Mouse (Mus musculus): ENCODE measurements around the gene Rbms1. TPM values are rescaled to one million over a fixed set of nuclear protein-coding genes. Genes with fewer than 3 reads are reported as not detected.
A peak's percentile ranks its signal among the peaks of the same experiment; 100 is the strongest.

Gene Rbms1
- polyA plus RNA-seq, 1 experiment, result 252 TPM

- whole genome bisulfite sequencing, result 81% methylated on average over 10 of the region's 10 CpGs
- TF ChIP-seq POLR2A (IDR thresholded peaks at IDR 0.05; ENCODE audit: borderline replicate concordance, extremely low read depth, low read depth, low read length) (no peak), CTCF (IDR thresholded peaks at IDR 0.05; ENCODE audit: insufficient read depth, low read length) (no peak)
- no peak for DNase-seq
- no peak overlapping the region for H3K4me3 ChIP-seq (replicated peaks; ENCODE audit: extremely low read depth, low read depth, low read length)
- peaks cover 21% of the 10 kb centered on the region for H3K4me1 ChIP-seq (ENCODE audit: control insufficient read depth, insufficient read depth, low read length)
Observed at GRCm38 (mm10) chr2:60828908-60829462, 134.0 kb downstream of the Rbms1 start.

GRCm38 (mm10) chr2:60827152-60827428 lies 135.9 kb downstream of the Rbms1 start:
- no peak overlapping the region for H3K4me3 ChIP-seq (replicated peaks; ENCODE audit: extremely low read depth, low read depth, low read length)
- WGBS, result 52% methylated on average over 5 of the region's 5 CpGs
- peaks cover 23% of the 10 kb centered on the region for H3K4me1 ChIP-seq (ENCODE audit: control insufficient read depth, insufficient read depth, low read length)
- TF ChIP-seq CTCF (IDR thresholded peaks at IDR 0.05; ENCODE audit: insufficient read depth, low read length) (no peak), POLR2A (IDR thresholded peaks at IDR 0.05; ENCODE audit: borderline replicate concordance, extremely low read depth, low read depth, low read length) (no peak)
- no peak for DNase-seq

- peaks cover 23% of the 10 kb centered on the region for H3K4me1 ChIP-seq (ENCODE audit: control insufficient read depth, insufficient read depth, low read length)
- DNase-seq, result no peak
- 41% methylated on average over 11 of the region's 11 CpGs for WGBS
- no peak overlapping the region for H3K4me3 ChIP-seq (replicated peaks; ENCODE audit: extremely low read depth, low read depth, low read length)
- TF ChIP-seq CTCF (IDR thresholded peaks at IDR 0.05; ENCODE audit: insufficient read depth, low read length) (no peak), POLR2A (IDR thresholded peaks at IDR 0.05; ENCODE audit: borderline replicate concordance, extremely low read depth, low read depth, low read length) (no peak)
Observed at GRCm38 (mm10) chr2:60826406-60827151, 136.4 kb downstream of the Rbms1 start.

GRCm38 (mm10) chr2:60825690-60826089 lies 137.3 kb downstream of the Rbms1 start:
- H3K4me3 ChIP-seq (replicated peaks; ENCODE audit: extremely low read depth, low read depth, low read length), result no peak overlapping the region
- no peak for DNase-seq
- H3K4me1 ChIP-seq (ENCODE audit: control insufficient read depth, insufficient read depth, low read length), result peaks cover 23% of the 10 kb centered on the region
- TF ChIP-seq POLR2A (IDR thresholded peaks at IDR 0.05; ENCODE audit: borderline replicate concordance, extremely low read depth, low read depth, low read length) (no peak), CTCF (IDR thresholded peaks at IDR 0.05; ENCODE audit: insufficient read depth, low read length) (no peak)
- WGBS, result 26% methylated on average over 4 of the region's 4 CpGs

GRCm38 (mm10) chr2:60821635-60822034 lies 141.4 kb downstream of the Rbms1 start:
- no peak overlapping the region for H3K4me3 ChIP-seq (replicated peaks; ENCODE audit: extremely low read depth, low read depth, low read length)
- DNase-seq, result no peak
- peaks cover 13% of the 10 kb centered on the region for H3K4me1 ChIP-seq (ENCODE audit: control insufficient read depth, insufficient read depth, low read length)
- TF ChIP-seq CTCF (IDR thresholded peaks at IDR 0.05; ENCODE audit: insufficient read depth, low read length), result no peak
- TF ChIP-seq POLR2A (IDR thresholded peaks at IDR 0.05; ENCODE audit: borderline replicate concordance, extremely low read depth, low read depth, low read length), result no peak
- WGBS, result 66% methylated on average over 3 of the region's 3 CpGs

GRCm38 (mm10) chr2:60818632-60819031 lies 144.4 kb downstream of the Rbms1 start:
- 31% methylated on average over 2 of the region's 2 CpGs for WGBS

GRCm38 (mm10) chr2:60816307-60816706 lies 146.7 kb downstream of the Rbms1 start:
- 70% methylated on average over 2 of the region's 2 CpGs for WGBS
- TF ChIP-seq CTCF (IDR thresholded peaks at IDR 0.05; ENCODE audit: insufficient read depth, low read length) (no peak), POLR2A (IDR thresholded peaks at IDR 0.05; ENCODE audit: borderline replicate concordance, extremely low read depth, low read depth, low read length) (no peak)
- Histone ChIP-seq H3K4me3 (replicated peaks; ENCODE audit: extremely low read depth, low read depth, low read length) (no peak overlapping the region), H3K4me1 (ENCODE audit: control insufficient read depth, insufficient read depth, low read length) (peaks cover 21% of the 10 kb centered on the region)
- no peak for DNase-seq

More at GRCm38 (mm10) chr2:60818632-60819031, 144.4 kb downstream of the Rbms1 start:
- TF ChIP-seq POLR2A (IDR thresholded peaks at IDR 0.05; ENCODE audit: borderline replicate concordance, extremely low read depth, low read depth, low read length) (no peak), CTCF (IDR thresholded peaks at IDR 0.05; ENCODE audit: insufficient read depth, low read length) (no peak)
- no peak for DNase-seq
- H3K4me3 ChIP-seq (replicated peaks; ENCODE audit: extremely low read depth, low read depth, low read length), result no peak overlapping the region
- peaks cover 13% of the 10 kb centered on the region; the same call in 1 of the 2 replicates for H3K4me1 ChIP-seq (ENCODE audit: control insufficient read depth, insufficient read depth, low read length)

GRCm38 (mm10) chr2:60814788-60815187 lies 148.2 kb downstream of the Rbms1 start:
- WGBS, result 48% methylated on average over 6 of the region's 6 CpGs
- no peak for TF ChIP-seq POLR2A (IDR thresholded peaks at IDR 0.05; ENCODE audit: borderline replicate concordance, extremely low read depth, low read depth, low read length)
- no peak for TF ChIP-seq CTCF (IDR thresholded peaks at IDR 0.05; ENCODE audit: insufficient read depth, low read length)
- Histone ChIP-seq H3K4me3 (replicated peaks; ENCODE audit: extremely low read depth, low read depth, low read length) (no peak overlapping the region), H3K4me1 (ENCODE audit: control insufficient read depth, insufficient read depth, low read length) (peaks cover 27% of the 10 kb centered on the region)
- DNase-seq, result no peak

GRCm38 (mm10) chr2:60812949-60813348 lies 150.0 kb downstream of the Rbms1 start:
- DNase-seq, result no peak
- Histone ChIP-seq H3K4me3 (replicated peaks; ENCODE audit: extremely low read depth, low read depth, low read length) (no peak overlapping the region), H3K4me1 (ENCODE audit: control insufficient read depth, insufficient read depth, low read length) (peaks cover 40% of the 10 kb centered on the region)
- TF ChIP-seq CTCF (IDR thresholded peaks at IDR 0.05; ENCODE audit: insufficient read depth, low read length), result no peak
- TF ChIP-seq POLR2A (IDR thresholded peaks at IDR 0.05; ENCODE audit: borderline replicate concordance, extremely low read depth, low read depth, low read length), result no peak
- WGBS, result 28% methylated on average over 12 of the region's 12 CpGs

- H3K4me3 ChIP-seq (replicated peaks; ENCODE audit: extremely low read depth, low read depth, low read length), result no peak overlapping the region
- H3K4me1 ChIP-seq (ENCODE audit: control insufficient read depth, insufficient read depth, low read length), result peaks cover 45% of the 10 kb centered on the region
- no peak for DNase-seq
- TF ChIP-seq CTCF (IDR thresholded peaks at IDR 0.05; ENCODE audit: insufficient read depth, low read length) (peak; percentile 44), POLR2A (IDR thresholded peaks at IDR 0.05; ENCODE audit: borderline replicate concordance, extremely low read depth, low read depth, low read length) (no peak)
Observed at GRCm38 (mm10) chr2:60810617-60811016, 152.4 kb downstream of the Rbms1 start.
